Mouse (Mus musculus) T-helper 1 cell (primary cell): ENCODE results near the gene Ube2q1.
"Not testable (repeated sequence)": the region's sequence is repeated elsewhere in the genome, so short reads cannot be mapped to it uniquely, and the experiment has no call there.

Experiments
- in situ Hi-C: fragments of 300-600 bp; cut with MboI, MseI; formaldehyde crosslinking; loops from one replicate; pipeline ENCODE4 v1.15.1; 2025; ENCODE audit warnings: high pct_unique_total_duplicates

Ube2q1 gene

GRCm38 (mm10) chr3:89786275-89786674 lies 12.9 kb downstream of the Ube2q1 start:
- in situ Hi-C loops = loop anchor here (5.0 kb wide), 1 partner anchor 136 kb away; no protein-coding TSS in a partner anchor

- in situ Hi-C loops = loop anchor here (5.0 kb wide), 1 partner anchor 133 kb away; no protein-coding TSS in a partner anchor
Measured at GRCm38 (mm10) chr3:89788680-89789352, 15.4 kb downstream of the Ube2q1 start.

GRCm38 (mm10) chr3:89794616-89795015 lies 21.2 kb downstream of the Ube2q1 start:
- in situ Hi-C loops = no loop called here

GRCm38 (mm10) chr3:89795746-89796145 lies 22.3 kb downstream of the Ube2q1 start:
- in situ Hi-C loops = no loop called here

GRCm38 (mm10) chr3:89796358-89796757 lies 22.9 kb downstream of the Ube2q1 start:
- in situ Hi-C loops = no loop called here

GRCm38 (mm10) chr3:89798518-89798917 lies 25.1 kb downstream of the Ube2q1 start:
- in situ Hi-C loops = no loop called here

GRCm38 (mm10) chr3:89799476-89799875 lies 26.1 kb downstream of the Ube2q1 start:
- in situ Hi-C loops = no loop called here

- in situ Hi-C loops = not testable (repeated sequence)
Measured at GRCm38 (mm10) chr3:89800078-89800477, 26.7 kb downstream of the Ube2q1 start.

GRCm38 (mm10) chr3:89800774-89801506 lies 27.5 kb downstream of the Ube2q1 start:
- in situ Hi-C loops = no loop called here

- in situ Hi-C loops = no loop called here
Measured at GRCm38 (mm10) chr3:89801507-89801847, 28.1 kb downstream of the Ube2q1 start.

GRCm38 (mm10) chr3:89802876-89803275 lies 29.5 kb downstream of the Ube2q1 start:
- in situ Hi-C loops = no loop called here

GRCm38 (mm10) chr3:89805179-89805578 lies 31.8 kb downstream of the Ube2q1 start:
- in situ Hi-C loops = no loop called here

- in situ Hi-C loops = no loop called here
Measured at GRCm38 (mm10) chr3:89806751-89807150, 33.3 kb downstream of the Ube2q1 start.

- in situ Hi-C loops = no loop called here
Measured at GRCm38 (mm10) chr3:89807171-89807570, 33.8 kb downstream of the Ube2q1 start.

- in situ Hi-C loops = no loop called here
Measured at GRCm38 (mm10) chr3:89807881-89808280, 34.5 kb downstream of the Ube2q1 start.

GRCm38 (mm10) chr3:89808638-89809037 lies 35.2 kb downstream of the Ube2q1 start:
- in situ Hi-C loops = no loop called here

- in situ Hi-C loops = no loop called here
Measured at GRCm38 (mm10) chr3:89810841-89811240, 37.4 kb downstream of the Ube2q1 start.

GRCm38 (mm10) chr3:89812166-89812565 lies 38.8 kb downstream of the Ube2q1 start:
- in situ Hi-C loops = no loop called here

GRCm38 (mm10) chr3:89814051-89814450 lies 40.6 kb downstream of the Ube2q1 start:
- in situ Hi-C loops = no loop called here

- in situ Hi-C loops = loop anchor here (5.0 kb wide), 1 partner anchor 35 kb away; no protein-coding TSS in a partner anchor
Measured at GRCm38 (mm10) chr3:89817056-89817455, 43.6 kb downstream of the Ube2q1 start.

GRCm38 (mm10) chr3:89818605-89819004 lies 45.2 kb downstream of the Ube2q1 start:
- in situ Hi-C loops = loop anchor here (5.0 kb wide), 1 partner anchor 34 kb away; no protein-coding TSS in a partner anchor

GRCm38 (mm10) chr3:89819897-89820296 lies 46.5 kb downstream of the Ube2q1 start:
- in situ Hi-C loops = loop anchor here (5.0 kb wide), 1 partner anchor 32 kb away; no protein-coding TSS in a partner anchor
